Mouse (Mus musculus): ENCODE data around the gene Il4.

DNA sequence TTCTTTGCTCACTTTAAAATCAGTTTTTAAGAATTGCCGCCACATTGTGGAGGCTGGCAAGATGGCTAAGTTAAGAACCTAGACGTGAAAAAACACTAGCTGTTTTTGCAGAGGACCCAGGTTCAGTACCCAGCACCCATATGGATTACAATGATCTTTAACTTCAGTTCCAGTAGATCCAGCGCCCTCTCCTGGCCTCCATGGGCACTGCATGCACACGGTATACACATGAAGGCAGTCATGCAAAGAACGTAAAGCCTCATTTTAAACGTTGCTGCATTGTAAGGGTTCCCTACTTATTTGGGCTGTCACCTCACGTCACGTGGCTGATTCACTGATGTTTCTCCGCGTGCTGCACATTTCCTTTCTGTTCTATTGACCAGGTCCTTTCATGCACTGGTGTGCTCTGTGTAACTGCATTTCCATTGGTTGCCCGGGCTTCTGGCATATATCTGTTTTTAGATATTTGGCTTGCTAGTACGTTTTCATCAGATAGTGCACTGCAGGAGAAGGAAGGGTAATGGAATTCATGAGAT lies 24.3 kb upstream of the Il4 start:
- TF ChIP-seq POLR2A (IDR thresholded peaks at IDR 0.05; ENCODE audit: borderline replicate concordance, extremely low read depth, insufficient read depth, insufficient read length, poor library complexity, severe bottlenecking) (no peak), CTCF (IDR thresholded peaks at IDR 0.05; ENCODE audit: borderline replicate concordance, extremely low read depth, insufficient read depth, insufficient read length) (no peak)

Data from brain, embryonic 14.5 days (tissue).